Mouse (Mus musculus): ENCODE measurements around the gene Rel. TPM values are rescaled to one million over a fixed set of nuclear protein-coding genes. Genes with fewer than 3 reads are reported as not detected.

Gene Rel
- total RNA-seq (2023): 96.2 TPM

DNA sequence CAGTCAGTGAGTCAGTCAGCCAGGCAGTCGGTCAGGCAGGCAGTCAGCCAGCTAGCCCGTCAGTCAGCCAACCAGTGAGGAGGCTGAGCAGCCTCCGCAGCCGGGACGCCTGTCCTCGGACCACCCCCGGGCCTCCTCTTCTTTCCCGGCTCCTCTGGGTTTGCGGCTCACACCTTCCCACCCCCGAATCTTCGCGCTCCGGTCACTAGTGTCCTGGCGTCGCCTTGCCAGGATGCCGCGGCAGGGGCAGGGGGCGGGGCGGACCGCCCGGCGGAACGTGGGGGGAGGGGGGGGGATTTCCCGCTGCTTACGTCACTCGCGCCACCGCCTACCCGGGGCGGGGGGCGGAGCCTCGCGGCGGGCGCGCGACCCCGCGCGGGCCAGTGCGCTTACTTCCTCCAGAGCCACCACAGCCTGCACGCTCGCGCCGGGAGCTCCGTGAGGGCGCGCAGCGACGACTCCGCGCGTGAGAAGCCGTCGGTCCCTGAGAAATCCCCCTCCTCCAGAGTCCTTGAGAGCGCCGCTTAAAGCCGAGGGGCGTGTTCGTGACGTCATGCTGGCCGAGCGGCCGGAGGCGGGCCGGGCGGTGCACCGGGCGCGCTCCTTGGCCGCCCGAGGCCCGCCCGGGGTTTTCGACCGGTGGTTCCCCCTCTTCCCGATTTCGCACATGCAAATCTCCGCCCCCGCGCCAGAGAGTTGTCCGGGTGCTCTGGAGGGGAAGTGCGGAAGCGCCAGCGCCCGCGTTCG is at the start of gene Rel:
Gene Rel (minus strand): TSS at position 211 of the 747 bp plus-strand sequence.

Other genes starting within 250 kb of the Rel start
- not detected for gene 1700093K21Rik, start 249.8 kb downstream of the Rel start, total RNA-seq (2023)
- 4.9 TPM for gene 0610010F05Rik, start 137.3 kb downstream of the Rel start, total RNA-seq (2023)
- 21.4 TPM for gene Pus10, start 105.3 kb downstream of the Rel start, total RNA-seq (2023)
- 15.7 TPM for gene Pex13, start 105.0 kb downstream of the Rel start, total RNA-seq (2023)
- gene Papolg, start 124.3 kb upstream of the Rel start, total RNA-seq (2023): 28.9 TPM